Mouse (Mus musculus) T-cell, adult 2 months (primary cell): ENCODE data around the gene Il31ra.
A peak's percentile ranks its signal among the peaks of the same experiment; 100 is the strongest.

Experiments used
- DNase-seq: peaks from one replicate; pipeline ENCODE4 v3.0.0; 2022; ENCODE audit warnings: low spot score

Gene Il31ra

DNA sequence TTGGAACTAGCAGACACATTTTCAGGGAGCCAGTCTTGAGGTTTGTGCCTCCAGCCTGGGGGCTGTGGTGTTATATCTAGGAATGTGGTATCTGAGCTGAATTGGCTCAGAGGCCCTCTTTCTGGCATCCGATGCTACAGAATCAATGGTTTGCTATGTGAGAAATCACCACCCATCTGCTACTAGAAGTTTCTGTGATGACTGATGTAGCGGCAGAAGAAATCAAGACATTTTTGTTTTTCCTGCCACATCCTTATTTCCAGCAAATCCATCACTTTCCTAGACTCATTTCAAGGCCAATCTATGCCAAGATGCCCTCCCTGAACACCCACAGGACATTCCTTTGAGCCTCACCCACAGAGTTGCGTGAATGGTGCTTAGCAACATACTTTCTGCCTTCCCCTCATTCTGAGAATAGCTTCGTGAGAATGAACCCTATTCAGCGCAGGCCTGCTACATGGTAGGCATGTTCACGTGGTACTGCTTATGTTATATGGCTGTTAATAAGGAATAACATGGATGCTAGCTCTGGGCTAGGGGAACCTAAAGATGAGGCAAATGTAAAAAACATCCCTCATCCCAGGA is 33.5 kb downstream of the Il31ra start:
- DNase-seq = no peak

DNA sequence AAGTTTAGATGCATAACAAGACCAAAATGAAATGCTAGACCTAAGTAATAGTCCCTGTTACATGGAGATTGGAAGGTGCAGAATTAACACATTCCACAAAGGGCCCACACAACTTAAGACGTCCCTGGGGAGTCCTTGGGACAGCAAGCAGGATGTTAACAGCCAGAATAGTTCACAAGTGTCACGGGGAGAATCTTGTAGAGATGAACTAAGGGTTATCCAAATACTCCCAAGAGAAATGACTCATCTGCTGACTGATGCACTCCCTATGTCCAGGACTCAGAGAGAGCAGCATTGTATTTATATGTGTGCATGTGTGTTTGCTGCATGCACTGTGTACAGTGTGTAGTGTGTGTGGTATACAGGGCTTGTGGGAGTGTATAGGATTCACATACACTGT is 37.7 kb downstream of the Il31ra start:
- no peak for DNase-seq

DNA sequence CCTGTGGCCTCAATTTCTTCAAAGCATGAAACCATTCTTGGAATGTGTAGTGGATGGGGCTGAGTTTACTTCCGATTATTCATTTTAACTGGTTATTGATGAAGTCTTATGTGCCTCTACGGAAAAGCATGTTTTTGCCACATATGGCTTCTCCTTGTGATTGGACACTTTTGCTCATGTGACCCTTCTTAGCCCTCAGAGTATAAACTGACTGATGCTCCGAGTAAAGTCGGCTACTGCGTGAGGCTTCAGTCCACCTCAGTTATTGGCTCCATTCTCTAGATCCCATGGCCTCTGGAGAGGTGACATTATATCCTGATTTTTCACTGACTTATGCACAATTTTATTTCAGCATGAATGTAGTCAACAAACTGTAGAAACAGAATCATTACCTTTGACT is 40.9 kb downstream of the Il31ra start:
- DNase-seq = no peak

DNA sequence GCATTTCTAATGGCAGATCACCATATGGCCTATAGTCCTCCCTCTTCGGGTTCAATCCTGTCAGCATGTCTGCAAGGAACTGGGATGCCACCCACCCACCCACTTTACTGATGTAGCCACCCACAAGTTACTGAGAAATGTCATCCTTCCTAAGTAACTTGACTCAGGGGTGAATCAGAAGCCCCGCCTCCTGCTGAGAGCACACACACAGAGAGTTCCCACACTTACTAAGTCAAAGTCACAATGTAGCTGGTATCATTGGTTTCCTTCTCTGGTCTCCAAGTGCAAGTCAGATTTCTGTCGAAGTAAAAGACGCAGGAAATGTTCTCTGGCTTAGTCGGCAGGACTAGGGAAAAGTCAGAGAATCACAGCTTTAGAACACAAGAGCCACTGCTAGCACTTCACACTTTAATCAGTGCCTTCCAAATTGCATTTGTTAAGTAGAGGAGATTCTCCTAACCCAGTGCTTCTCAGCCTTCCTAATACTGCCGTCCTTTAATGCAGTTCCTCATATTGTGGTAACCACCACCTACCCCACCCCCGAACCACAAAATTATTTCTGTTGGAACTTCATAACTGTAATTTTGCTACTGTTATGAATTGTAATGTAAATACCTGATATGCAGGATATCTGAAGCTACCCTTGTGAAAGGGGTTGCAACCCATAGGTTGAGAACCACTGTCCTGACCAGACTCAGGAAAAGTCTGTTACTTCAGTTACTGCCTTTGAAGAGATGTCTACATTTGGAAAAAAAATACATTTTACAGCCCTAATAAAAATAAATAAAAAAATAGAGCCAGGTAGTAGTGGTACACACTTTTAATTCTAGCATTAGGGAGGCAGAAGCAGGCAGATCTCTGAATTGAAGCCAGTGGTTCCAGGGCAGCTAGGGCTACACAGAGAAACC is 42.3 kb downstream of the Il31ra start:
- no peak for DNase-seq

GRCm38 (mm10) chr13:112541223-112541975 is 52.8 kb downstream of the Il31ra start:
- no peak for DNase-seq

DNA sequence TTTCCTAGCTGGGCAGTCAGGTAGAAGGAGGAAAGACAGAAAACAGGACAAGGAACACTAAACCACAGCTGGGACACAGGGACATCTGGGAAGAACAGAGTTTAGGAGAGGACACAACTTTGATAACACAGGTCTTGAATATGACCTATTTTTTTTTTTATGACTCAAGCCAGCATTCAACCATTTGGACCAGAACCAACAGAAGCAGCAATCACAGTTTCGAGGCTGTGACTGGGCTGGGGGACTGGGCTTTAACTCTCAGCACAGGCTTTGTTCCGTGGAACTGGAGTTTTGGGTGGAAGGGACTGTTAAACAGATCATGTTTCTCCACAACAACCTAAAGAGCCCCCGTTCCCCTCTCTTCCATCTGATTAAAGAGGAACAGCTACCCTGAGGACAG is 53.5 kb downstream of the Il31ra start:
- DNase-seq = no peak

DNA sequence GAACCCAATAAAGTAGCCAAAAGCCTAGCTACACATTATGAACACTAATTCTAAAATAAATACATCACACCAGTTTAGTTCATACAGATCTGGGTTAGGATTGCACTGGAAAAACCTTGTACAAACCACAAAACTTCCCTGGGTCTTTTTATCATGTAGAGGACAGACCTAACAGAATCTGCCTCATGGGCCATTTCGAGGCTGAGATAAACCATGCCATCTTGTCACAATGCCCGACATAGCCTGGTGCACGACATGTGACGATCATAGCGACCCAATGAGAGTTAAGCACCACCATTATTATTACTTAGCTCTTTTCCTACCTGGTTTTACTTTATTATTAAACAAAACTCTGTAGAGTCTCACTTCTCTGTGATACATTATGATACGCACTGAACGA is 57.1 kb downstream of the Il31ra start:
- no peak for DNase-seq

GRCm38 (mm10) chr13:112536611-112537010 is 57.5 kb downstream of the Il31ra start:
- no peak for DNase-seq

GRCm38 (mm10) chr13:112533556-112533955 is 60.6 kb downstream of the Il31ra start:
- no peak for DNase-seq

GRCm38 (mm10) chr13:112532235-112532634 is 61.9 kb downstream of the Il31ra start:
- no peak for DNase-seq

DNA sequence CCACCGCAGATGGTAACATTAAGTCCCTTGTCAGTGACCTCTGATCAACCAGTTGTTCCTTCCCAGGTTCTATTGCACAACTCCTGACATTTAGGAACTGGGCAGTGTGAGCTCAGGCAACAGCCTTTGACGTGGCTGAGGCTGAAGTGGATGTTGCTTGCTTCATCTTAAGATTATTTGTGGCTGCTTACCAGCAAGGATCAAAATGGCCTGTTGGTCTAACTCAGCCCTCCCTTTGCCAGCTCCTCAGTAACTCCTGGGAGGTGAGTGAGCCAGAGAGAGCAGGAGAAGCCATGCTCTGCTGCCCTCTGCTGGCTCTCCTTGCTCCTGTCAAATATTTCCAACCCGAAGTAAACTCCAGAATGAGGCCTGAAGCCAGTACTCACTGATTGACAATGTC is 64.3 kb downstream of the Il31ra start:
- peak; percentile 54 for DNase-seq

DNA sequence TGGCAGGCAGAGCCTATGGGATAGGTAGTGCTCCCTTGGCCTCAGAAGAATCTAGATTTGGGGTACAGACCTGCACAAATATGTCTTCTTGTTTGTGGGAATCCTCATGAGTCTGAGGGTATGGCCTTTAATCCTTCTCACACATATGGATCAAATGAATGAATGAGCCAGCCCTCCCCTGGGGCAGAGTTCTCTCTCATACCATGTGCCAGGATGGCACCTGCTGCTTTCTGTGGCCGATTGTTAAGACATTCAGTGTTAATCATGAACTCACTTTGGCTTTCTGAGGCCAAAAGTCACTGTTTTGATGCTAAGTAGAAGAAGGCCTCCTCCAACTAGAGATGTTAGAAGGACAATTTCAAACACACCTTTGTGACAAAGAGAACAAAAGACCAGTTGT is 67.0 kb downstream of the Il31ra start:
- no peak for DNase-seq

DNA sequence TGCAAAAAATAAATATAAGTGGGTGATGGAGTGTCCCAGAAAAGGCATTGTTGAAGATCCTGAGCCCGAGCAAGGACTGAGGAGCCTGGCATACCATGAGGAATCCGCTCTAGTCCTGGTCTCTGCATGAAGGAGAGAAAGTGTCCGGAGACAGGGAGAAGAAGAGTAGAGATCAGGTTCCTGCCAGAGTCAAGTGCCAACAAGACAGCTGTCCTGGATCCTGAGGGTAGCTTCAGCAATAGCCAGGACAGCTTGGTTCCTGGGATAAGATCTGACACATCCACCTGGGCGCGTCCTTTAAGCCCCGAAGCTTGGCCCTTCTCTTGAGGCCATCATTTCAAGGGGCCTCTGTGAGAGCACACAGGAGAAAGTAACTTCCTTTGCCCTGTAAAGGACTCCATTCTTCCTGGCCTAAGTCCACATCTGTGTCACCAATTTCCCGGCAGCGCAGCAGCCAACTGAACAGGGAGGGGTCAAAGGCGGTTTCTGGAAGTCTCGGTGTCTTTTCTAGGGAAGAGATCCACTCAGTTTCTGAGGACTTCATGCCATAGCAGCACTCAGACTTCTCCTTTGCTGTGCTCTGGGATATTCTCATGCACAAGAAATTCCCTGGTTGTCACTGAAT is 70.7 kb downstream of the Il31ra start:
- DNase-seq = no peak

GRCm38 (mm10) chr13:112522896-112523295 is 71.3 kb downstream of the Il31ra start:
- no peak for DNase-seq

GRCm38 (mm10) chr13:112522261-112522660 is 71.9 kb downstream of the Il31ra start:
- no peak for DNase-seq

DNA sequence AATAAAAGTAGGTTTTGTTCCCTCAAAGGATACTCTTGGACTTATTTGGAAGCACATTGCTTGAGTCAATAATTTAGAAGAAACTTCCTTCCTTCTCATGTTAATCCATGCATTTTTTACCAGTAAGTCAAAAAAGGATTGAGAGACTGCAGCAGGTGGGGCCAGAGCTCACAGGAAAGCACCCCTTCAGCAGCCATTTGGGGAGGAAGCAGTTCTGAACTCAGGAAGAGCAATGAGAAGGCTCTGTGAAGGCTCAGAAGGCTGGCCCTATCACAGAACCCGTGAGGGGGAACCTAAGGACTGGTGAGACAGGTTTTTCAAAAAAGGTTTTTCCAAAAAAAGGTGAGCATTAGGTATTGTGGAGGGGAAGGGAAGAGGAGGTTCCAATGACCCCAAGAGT is 79.6 kb downstream of the Il31ra start:
- no peak for DNase-seq

- no peak for DNase-seq
Observed at GRCm38 (mm10) chr13:112512824-112513223, 81.3 kb downstream of the Il31ra start.

GRCm38 (mm10) chr13:112511810-112512209 is 82.3 kb downstream of the Il31ra start:
- DNase-seq = no peak

- no peak for DNase-seq
Observed at GRCm38 (mm10) chr13:112511261-112511660, 82.9 kb downstream of the Il31ra start.

GRCm38 (mm10) chr13:112510437-112511212 is 83.5 kb downstream of the Il31ra start:
- DNase-seq = peak; percentile 31

GRCm38 (mm10) chr13:112509465-112509864 is 84.7 kb downstream of the Il31ra start:
- peak; percentile 40 for DNase-seq

GRCm38 (mm10) chr13:112508487-112508886 is 85.7 kb downstream of the Il31ra start:
- no peak for DNase-seq
